Mouse (Mus musculus) thymus, postnatal 4 days (tissue): ENCODE results near the gene Vil1.
"Not testable (repeated sequence)": the region's sequence is repeated elsewhere in the genome, so short reads cannot be mapped to it uniquely, and the experiment has no call there.

Experiments
- DNase-seq: peaks from one replicate; pipeline ENCODE4 v3.0.0; 2021

The Vil1 gene

DNA sequence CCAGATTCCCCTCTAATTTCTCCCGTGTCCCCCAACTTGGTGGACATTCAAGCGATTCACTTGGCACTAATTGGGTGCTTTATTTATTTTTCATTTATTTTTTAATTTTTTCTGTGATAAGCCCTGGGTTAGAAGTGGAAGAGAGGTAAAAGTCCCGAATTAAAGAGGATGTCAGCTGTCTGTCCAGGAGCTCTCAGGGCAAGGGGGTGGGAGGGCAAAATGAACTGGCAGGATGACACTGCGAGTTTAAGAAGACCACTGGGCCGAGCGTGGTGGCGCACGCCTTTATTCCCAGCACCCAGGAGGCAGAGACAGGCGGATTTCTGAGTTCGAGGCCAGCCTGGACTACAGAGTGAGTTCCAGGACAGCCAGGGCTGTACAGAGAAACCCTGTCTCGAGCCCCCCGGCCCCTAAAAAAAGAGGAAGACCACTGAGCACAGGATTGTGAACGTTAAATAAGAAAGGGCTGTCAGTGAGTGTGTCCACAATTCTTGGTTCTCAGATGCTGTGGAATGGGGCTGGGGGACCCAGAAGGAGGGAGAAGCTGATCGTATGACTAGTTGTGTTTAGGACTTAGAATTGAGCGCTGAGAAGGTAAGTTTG, 21.7 kb upstream of the Vil1 start:
- DNase-seq, result no peak

DNA sequence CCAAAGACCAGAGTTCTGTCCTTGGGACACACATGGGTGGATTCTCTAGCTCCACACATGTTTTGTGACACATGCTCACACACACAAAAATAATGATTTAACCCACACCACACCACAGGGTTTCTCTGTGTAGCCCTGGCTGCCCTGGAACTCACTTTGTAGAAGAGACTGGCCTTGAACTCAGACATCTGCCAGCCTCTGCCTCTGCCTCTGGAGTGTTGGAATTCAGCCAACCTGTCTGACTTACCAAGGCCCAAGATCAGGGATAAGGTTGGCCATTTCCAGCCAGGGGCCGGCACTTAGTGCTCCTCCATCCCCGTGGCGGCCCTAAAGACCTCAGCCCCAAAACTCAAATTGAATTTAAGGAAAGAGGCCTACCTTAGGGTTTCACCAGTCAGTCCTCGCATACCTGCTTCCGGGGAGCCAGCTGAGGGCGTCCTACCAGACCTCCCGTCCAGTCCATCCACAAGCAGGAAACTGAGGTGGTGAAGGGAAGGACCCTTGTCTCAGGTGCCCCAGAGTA, 20.7 kb upstream of the Vil1 start:
- no peak for DNase-seq

DNA sequence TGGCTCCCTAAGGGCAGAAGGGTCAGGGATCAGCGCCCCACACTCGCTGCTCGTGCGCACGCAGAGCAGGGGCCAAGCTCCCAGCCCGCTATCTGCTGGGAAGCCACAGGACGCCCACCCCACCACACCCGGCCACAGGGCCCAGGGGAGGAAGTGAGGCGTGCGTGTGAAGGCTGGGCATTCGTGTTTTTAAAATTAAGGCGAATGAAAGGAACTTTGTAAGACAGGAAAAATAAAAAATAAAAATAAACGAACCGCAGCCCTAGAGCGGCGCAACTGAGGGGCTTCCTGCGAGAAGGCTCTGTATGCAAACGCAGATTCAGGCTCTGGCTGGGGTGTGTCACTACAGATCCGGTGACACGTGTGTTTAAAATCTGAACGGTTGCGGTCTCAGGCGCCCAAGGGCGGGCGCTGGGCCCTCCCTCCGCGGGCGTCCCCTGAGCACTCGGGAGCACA, 19.3 kb upstream of the Vil1 start:
- peak; percentile 70 for DNase-seq

DNA sequence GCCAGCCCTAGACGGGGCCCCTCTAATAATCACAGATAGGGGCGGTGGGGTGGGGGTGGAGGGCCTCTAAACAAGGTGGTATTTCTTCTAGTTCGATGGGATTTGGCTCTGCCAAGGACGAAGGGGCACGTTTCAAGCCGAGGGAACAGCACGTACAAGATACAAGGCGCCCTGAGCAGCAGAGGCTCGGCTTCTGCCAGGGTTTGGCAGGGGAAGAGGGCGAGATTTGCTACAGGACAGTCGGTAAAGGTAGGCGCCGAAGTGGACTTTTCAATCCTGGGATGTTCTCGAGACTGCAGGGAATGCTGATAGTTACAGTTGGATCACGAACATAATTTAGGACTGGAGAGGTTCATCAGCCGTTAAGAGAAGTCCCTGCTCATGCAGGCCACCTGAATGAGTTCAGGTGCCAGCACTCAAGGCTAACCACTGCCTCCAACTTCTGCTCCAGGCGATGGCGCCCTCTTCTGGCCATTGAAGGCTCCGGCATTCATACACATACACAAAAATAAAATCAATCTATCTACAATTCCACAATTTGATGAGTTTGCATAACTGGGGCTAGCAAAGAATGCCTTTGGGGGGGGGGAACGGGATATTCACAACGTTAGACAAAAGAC, 18.8 kb upstream of the Vil1 start:
- peak; percentile 87 for DNase-seq

DNA sequence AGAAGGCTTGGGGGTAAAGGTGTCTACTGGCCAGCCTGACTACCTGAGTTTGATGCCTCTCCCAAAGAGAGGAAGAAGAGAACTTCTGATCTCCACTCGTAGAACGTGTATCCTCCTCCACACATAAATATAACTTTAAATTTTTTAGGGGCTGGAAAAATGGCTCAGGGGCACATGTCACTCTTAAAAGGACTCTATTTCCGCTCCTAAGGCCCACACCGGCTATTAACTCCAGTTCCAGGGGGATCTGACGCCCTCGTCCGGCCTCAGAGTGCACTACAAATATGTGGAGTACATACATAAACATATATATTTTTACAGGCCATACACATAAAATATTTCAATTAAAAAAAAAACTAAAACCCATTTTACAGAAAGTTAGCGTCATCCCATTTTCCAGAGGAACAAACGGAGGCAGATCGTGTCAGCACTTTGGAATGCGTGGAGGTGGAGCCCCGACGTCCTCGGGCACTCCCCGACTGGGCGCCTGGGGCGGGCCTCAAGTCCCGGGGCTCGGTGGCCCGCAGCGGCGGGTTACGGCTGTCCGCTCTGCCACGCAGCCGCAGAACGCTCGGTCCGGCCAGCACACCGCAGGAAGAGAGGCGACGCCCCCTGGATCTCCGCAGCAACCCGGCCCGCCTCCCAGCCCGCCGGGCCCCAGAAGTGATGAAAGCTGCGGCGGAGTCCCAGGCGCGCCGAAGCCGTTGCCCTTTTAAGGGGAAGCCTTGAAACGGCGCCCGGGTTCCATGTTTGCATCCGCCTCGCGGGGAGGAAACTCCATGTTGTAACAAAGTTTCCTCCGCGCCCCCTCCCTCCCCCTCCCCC, 18.0 kb upstream of the Vil1 start, which contains the start of gene Ctdsp1:
Gene Ctdsp1, plus strand, starts transcription at position 586 of the 825 bp plus-strand sequence.
- peak; percentile 94 for DNase-seq

DNA sequence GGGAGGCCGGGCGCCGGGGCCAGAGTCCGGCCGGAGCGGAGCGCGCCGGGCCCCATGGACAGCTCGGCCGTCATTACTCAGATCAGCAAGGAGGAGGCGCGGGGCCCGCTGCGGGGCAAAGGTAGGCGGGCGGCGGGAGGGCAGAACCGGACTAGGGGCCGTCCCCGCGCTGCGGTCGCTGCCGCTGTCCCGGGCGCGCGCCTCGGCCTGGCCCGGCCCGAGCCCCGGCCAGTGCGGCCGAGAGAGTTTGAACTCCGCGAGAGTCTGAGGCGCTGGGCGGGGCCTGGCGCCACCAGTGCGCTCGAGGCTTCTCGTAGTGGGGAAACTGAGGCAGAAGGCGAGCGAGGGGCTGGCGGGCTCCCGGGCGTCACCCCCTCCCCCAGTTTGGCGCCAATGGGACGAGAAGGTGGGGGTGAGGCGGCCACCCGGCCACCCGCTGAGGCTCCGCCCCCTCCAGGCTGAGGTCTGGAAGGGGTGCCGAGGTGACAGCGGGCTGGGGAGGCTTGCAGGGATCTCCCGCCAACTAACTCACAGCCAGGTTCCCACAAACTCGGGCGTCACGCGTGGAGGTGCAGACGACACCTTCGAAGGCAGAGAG, 17.2 kb upstream of the Vil1 start:
- peak; percentile 88 for DNase-seq

DNA sequence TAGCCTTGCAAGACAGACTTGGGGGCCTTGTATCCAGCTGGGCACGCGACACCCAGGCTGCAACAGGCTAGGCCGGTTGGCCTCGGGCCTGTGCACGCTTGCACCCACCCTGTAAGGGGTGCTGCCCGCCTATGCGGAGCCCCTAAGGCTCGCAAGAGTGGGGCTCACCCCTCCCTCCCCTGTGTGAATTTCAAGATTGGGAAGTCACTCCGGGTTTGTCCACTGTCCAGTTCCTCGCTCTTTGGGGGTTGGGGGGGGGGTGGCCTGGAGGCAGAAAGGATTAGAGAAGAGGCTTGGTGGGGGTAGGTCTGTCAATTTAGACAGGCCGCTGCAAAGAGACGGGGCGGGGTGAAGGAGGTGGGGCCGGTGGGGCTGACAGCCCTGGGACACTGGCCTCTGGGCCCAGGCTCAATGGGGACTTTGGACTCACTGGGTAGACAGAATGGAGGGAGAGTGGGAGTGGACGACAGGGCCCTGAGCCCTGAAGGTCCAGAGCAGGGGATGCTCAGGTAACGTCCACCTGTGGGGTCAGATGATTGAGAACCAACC, 16.7 kb upstream of the Vil1 start:
- DNase-seq, result no peak

DNA sequence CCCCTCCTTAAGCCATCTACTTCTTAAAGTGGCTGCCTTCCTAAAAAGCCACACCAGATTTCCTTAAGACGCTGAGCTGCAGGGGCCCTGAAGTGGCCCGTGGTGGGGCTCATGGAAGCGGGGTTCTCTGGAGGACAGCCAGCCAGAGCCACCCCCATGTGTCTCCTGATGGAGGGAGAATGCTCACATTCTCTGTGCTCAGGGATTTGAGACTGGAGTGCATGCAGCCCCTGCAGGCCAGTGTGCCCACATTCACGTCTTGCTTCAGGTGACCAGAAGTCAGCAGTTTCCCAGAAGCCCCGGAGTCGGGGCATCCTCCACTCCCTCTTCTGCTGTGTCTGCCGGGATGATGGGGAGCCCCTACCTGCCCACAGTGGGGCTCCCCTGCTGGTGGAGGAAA, 16.2 kb upstream of the Vil1 start:
- DNase-seq, result peak; percentile 27

DNA sequence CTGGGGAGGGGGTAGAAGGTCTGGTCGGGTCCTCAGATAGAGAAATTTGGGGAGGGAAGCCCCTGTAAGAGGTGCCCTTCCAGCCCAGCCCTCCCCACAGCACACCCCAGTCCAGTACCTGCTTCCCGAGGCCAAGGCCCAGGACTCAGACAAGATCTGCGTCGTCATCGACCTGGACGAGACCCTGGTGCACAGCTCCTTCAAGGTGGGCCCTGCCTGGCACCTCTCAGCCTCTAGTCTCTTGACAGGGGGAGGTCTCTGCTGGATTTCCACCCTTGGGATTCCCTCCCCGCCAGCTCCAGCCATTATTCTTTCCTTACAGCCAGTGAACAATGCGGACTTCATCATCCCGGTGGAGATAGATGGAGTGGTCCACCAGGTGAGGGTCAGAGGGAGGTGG, 15.5 kb upstream of the Vil1 start:
- DNase-seq, result no peak

DNA sequence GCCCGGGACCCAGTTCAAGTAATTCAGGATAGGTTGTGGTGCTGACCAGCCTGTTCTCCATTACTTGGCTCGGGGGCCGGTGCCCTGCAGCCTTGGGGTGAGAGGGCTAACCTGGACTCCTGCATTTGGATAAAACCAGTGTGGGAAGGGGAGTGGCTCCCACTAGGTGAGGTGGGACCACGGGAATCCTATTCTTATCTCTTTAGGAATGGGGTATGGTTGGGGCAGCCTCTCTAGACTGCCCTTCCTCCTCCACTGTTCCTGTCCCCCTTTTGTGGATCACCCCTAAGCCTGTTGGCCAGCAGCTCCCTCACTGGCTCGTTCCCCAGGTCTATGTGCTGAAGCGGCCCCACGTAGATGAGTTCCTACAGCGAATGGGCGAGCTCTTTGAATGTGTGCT, 14.9 kb upstream of the Vil1 start:
- no peak for DNase-seq

DNA sequence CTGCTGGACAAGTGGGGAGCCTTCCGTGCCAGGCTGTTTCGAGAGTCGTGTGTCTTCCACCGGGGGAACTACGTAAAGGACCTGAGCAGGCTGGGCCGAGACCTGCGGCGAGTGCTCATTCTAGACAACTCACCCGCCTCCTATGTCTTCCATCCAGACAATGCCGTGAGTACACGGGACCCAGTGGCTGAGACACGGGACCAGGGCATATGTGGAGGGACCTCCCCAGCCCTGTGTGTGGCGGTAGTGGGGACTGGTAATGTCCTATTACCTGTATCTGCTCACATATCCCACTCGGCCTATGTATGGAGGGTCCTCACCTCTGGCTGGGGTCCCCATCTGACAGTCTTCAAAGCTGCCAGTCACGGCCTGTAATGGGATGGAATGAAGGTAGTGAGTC, 14.3 kb upstream of the Vil1 start:
- no peak for DNase-seq

DNA sequence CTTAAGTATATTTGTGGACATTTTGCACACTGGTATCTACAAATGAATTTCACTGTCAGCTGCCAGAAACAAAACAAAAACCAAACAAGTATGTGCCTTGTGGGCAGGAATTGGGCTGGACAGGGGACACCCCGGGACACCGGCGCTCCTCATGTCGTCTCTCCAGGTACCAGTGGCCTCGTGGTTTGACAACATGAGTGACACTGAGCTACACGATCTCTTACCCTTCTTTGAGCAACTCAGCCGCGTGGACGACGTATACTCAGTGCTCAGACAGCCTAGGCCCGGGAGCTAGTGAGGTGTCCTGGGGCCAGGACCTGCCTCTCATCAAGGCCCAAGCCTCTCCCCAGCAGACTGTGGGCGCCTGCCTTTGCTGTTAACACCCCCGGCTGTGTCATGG, 13.9 kb upstream of the Vil1 start:
- DNase-seq, result no peak

DNA sequence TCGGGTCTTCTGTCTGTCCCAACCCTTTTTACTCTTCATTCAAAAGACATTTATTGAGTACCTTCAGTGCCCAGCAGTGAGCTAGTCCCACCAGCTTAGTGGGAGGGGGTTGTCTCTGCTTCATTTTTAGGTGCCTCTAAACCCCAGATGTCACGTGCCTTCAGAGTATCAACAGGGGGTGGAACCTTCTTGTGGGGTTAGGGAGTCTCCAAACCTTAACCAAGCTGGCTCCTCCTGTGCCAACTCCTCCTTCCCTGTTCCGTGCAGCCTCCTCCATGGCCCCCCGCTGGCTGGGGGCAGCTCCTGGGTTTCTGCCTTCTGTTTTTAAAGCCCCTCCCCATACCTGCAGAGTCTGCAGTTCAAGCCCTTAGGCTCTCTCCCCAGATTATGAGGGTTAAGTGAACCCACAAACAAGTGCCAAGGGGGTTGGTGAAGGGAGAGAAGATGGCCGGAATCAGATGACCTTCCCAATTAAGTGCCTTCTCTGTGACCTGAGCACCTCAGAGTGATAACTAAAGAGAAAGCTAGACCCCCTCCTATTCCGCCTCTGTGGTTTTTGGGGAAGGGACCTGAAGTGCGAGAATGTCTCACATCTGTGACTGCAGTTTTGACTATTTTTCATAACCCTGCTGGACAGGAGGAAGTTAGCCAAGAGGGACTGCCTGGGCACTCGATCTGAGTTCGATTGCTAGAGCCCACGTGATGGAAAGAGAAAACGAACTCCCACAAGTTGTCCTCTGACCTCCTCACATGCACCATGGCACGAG, 12.5 kb upstream of the Vil1 start:
- not testable (repeated sequence) for DNase-seq

DNA sequence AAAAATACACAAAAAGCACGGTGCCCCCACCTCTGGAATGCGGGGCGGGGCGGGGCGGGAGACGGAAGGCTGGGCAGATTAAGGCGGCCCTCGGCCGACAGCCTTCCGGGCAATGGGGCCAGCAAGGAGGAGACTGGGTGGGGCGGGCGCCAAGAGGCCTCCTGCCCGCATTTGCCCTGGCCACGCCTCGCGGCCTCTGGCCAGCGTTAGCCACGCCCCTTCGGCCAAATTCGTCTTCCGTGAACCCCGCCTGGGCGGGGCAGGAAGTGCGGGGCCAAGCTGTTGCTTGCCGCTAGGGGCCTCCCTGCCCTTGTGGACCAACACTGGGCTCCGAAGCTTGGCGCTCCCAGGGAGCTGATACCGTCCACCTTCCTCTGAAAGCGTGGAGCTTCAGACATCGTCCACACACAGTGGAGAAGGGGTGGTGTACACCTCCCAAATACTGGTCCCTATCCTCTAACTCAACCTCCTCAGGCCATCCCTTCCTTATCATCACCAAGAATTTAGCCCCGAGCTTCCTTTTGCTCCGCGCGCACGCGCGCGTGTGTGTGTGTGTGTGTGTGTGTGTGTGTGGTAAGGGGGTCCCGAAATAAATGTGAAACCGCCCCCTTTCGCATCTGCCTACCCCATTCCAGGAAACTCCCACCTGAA, 11.8 kb upstream of the Vil1 start:
- peak; percentile 88 for DNase-seq

DNA sequence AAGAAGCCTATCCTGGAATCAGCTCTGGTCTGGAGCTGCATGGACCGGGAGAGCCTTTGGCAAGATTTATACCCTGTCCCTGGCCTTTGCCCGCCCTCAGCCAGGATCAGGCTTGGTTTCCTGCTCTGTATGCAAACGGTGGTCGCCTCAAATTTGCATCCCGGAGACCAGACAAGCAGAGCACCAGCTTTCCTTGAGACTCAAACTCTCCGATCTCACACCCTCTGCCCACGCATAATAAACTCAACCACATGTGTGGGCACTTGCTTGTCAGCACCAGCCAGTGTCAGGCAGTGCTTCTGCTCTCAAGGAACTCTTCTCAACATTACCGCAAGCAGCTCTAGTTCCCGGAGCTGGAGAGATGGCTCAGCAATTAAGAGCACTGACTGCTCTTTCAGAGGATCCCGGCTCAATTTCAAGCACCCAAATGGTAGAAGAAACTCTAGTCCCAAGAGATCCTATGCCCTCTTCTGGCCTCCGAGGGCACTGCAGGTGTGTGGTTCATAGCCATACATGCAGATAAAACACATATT, 11.2 kb upstream of the Vil1 start:
- DNase-seq, result peak; percentile 88

DNA sequence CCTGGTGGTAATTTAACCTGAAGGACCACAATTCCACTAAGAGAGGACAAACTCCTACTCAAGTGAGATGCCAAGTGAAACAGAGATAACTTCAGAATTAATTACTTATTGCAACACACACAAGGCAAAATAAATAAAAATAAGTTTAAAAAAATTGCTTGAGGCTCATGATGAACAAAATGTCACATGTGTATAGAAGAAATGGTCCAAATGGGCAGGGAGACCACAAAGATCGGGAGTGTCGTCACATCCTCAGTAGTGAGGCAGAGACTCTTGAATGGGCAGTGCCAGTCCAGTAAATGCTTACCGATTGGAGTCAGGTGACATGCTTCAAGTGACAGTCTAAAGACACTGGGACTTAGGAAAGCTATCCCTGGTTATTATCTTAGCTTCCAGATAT, 8.6 kb upstream of the Vil1 start:
- DNase-seq, result no peak

DNA sequence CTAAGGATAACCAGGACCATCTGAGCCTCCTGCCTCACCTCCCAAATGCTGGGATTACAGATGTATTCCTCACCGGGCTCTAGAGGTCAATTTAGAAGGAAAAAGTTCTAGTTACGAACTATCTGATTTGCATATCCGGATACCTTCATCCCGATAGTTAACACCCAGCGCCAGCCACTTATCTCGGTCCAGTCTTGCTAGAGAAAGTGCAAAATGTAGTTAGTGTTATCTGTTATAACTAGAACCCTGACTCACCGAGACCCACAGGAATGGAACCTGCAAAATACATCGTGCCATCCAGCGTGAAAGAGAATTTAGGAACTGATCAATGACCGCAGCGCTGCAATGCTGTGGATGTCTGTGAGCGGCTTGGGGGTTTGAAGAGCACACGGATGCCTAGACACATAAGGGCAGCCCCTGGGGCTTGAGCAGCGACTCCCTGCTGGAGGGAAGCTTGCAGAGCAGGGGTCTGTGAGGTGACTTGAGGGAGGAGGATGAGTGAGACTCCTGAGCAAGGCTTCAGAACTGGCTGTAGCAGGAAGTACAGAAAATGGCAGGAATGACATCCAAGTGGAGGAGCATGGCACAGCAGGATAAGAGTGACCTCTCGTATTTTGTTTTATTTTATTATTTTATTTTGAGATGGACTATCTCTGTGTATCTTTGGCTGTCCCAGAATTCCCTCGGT, 8.0 kb upstream of the Vil1 start:
- DNase-seq, result no peak

DNA sequence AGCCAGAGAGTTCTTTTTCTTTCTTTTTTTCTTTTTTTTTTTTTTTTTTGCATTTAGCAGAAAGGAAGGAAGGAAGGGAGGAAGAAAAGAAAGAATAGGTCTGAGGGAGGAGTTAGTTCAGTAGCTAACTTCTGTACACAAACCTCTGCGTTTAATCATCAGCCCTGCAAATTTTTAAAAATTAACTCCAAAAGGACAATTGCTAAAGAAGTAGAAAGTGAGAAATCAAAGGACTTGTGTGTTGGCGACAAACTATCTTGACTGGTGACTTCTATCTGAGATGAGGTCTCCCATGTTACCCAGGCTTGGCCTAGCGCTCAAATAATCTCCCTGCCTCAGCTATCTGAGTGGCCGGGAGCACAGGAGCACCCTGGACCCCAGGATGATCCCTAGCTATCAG, 5.0 kb upstream of the Vil1 start:
- no peak for DNase-seq

DNA sequence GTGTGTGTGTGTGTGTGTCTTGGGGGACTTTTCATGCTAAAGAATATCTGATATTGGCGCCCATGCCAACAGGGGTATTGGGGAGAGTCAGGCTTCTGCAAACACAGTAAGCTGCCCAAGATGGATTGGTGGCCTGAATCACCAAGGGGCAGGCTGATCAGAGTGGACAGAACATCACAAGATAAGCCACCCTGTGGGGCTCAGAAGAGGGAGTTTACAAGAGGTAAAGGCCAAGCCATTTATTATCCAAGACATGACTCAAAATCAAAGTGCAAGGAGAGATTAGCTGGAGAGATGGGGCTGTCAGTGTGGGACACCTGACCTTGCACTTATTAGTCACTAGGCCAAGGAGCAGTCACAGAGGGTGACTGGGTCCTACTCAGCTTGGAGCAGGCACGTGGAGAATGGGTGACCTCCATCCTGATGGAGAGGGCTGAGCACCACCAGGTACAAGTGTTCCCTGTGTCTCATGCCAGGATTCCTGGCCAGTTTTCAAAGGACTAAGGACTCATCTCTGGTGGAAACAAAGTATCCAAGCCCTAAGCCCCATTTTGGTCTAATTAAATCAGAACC, 2.7 kb downstream of the Vil1 start:
- DNase-seq, result no peak

DNA sequence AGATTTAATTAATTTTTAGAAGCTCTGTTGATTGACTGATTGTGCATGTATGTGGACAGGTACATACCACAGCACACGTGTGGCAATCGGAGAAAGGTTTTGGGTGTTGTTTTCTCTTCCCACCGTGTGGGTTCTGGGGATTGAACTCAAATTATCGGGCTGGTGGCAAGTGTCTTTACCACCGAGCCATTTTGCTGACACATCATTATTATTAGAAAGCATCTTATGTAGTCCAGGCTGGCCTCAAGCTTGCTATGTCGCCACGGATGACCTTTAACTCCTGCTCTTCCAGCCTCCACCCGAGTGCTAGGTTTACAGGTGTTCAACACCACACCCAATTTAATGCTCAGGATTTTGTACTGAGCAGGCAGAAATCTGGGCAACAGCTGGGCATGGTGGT, 3.5 kb downstream of the Vil1 start:
- DNase-seq, result no peak

DNA sequence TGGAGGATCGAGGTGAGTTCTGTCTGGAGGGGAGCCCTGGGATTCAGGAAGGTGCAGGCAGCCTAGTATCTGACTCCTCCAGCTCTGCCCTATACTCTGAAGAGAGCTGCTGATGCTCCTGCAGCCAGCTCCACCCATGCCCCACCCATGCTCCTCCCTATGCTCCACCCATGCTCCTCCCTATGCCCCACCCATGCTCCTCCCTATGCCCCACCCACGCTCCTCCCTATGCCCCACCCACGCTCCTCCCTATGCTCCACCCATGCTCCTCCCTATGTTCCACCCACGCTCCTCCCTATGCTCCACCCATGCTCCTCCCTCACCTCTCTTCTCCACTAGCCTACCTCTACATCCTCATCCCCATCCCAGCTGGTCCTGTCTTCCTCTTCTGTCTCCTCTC, 6.0 kb downstream of the Vil1 start:
- peak; percentile 51 for DNase-seq
